Mouse (Mus musculus): ENCODE measurements around the gene Rps23. TPM values are rescaled to one million over a fixed set of nuclear protein-coding genes. Genes with fewer than 3 reads are reported as not detected.
A peak's percentile ranks its signal among the peaks of the same experiment; 100 is the strongest.
"Not testable (repeated sequence)": the region's sequence is repeated elsewhere in the genome, so short reads cannot be mapped to it uniquely, and the experiment has no call there.

Rps23 gene
- polyA plus RNA-seq (2017; shearing (Covaris generic)), result 1,000 to 10,000 TPM in 2 of 3 experiments, 100 to 1,000 TPM in 1; 794 to 1,408 (median 1,278) TPM

DNA sequence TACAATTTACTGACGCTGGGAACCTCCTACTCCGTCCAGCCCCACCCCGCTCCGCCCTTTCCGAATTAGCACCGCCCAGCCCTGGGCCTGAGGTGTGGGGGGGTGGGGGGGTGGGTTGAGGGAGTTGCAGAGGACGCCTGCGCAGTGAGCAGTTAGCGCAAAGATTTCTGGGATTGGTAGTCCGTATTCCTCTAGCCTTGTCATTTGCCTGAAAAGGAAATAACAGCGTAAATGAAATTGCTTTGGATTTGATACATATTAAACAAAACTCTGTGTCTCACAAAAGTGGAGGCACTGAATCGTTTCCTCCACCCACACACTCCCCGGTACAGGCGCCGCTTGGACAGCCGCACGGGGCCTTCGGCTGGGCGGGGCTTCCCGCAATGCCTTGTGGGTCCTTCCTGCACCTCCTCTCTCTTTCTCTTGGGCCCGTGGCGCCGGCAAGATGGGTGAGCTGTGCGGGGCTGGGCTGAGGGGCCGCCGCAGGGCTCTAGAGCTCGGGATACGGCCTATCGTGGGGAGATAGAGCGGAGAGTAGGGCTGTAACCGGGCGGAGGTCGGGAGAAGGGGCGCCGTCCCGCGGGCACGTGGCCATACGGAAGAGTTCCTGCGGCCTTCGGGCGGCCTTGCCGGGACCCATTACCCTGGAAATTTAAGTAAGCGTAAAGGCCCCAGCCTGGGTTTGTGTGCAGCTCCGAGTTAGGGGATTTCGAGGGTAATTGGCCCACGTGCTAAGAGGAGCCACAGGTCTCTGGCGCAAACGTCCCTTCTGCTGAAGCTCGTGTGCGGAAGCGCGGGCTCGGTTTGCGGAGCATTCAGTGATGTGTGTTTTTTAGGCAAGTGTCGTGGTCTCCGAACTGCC, at the start of gene Rps23:
Gene Rps23 (plus strand): TSS at position 208 of the 862 bp plus-strand sequence.
- peak; percentile 89 for ATAC-seq

DNA sequence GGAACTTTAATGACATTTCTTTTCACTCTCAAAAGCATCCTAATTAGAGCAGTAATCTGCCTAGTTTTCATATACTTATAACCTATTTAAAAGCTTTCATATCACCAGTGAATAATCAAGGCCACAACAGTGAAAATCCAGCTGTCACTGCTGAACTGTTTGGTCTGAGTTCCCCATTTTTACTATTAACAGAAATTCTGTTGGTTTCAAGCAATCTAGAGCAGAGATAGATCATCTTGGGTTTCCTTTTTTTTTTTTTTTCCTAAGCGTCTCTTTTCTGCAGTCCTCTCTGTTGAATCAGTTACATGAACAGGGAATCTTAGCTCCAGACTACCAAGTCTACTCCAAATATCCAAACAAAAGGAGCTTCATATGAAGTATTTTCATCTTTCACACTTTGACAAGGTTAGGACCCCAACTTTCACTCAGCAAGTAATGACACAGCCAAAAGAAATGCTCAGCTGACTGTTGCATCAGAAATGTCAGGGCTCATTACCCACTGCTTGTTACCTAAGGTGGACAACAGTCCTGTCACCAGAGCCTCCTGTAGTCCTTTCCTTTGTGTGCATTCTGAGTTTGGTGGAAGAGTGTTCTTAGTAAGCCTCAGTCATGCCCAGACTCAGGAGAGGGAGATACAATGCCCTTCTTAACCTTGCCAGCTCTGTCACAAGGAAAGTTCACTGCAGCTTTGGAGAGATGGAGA, 40.9 kb upstream of the Rps23 start:
- no peak for ATAC-seq

DNA sequence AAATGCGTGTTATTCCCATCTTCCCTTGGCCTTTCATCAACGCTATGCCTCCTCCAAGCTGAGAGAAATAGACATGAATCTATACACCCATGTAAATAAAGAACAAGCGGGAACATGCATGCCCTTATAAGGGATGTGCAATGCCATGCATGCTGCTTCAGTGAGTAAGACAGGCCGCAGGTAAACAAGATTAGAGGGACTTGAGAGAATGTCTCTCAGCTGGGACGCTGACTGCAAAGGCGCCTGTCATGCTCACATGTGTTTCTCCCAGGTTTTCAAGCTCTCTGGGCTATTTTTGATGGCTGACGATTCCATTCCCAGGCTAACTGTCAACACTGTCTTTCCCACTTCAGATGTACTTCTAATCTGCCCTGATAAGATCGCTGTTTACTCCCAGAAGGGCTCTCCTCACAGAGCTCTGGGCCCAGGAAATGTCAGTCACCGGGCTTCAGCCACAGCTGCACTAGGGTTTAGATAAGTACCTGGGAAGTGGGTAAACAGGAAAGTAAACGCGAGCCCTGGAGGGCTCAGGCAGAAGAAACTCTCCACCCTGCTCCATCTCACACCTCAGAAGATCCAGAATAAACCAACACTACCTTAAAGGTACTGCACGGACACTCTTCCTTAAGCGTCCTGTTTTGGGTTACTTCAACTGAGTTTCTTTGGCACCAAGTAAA, 36.8 kb upstream of the Rps23 start:
- ATAC-seq, result peak; percentile 36

DNA sequence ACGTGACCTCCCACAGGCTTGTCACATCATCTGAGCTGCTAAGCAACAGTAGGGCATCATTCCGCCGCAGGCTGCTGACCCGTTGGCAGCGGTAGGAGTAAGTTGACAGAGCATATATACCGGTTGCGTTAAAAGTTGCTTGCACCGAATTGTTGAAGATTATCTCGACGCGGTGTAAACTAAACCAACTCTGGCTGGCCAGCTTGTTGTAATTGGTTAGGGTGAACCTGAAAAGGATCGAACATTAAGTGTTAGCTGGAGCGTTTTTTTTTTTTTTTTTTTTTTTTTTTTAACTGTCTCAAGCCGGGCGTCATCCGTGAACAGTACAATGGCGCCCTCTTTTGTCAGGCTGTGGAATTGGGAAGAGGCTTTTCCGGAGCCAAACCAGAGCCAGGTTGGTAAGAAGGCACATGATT, 36.2 kb upstream of the Rps23 start:
- peak; percentile 78 for ATAC-seq

DNA sequence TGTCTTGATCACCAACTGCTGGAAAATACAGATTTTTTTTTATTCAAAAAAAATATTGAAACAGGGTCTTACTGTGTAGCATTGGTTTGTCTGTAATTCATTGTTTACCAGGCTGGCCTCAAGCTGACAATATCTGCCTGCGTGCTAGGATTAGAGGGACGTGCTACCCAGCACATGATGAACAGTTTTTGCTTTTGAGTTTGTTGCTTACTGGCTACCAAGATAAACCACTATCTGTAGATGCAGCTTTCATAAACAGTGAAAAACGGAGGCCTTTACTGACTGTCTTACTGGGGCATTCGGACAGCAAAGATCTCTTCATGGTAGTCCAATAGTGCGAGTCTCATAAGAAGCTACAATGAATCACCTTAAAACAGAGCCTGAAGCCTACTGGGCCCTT, 32.6 kb upstream of the Rps23 start:
- no peak for ATAC-seq

DNA sequence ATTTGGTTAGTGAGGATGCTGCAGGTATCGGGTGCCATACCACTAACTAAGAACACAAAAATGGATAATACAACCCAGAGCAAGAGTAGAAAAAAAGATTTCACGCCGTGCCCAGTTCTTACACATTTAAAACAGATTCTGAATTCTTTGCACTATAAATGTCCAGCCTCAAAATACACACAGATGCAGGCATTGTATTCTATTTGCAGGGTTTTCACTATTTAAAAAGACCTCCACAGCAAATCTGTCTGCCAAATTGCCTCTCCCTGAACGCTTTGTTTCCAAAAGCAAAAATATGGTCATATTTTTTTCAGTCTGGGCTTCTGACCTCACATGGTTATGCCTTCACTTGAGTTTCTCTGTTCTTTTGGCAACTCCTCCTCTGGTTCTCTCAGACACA, 27.9 kb upstream of the Rps23 start:
- no peak for ATAC-seq

DNA sequence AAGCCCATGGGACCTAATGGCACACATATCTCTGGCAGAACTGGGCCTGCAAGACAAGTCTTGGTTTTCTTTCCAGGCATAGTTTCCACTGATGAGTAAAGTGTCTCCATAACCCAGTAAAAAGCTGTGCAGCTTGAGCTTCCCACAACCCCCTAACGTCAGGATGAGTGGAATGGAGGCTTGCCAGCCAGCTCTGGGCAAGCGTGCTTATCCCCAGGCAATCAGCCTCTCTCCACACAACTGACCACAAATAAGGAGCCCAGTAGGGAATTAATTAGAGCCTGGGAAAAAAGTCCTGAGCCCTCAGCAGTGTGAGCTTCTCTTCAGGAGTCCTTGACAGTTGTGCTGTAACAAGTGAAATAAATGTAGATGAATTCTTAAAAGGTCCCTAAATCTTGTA, 26.7 kb upstream of the Rps23 start:
- no peak for ATAC-seq

DNA sequence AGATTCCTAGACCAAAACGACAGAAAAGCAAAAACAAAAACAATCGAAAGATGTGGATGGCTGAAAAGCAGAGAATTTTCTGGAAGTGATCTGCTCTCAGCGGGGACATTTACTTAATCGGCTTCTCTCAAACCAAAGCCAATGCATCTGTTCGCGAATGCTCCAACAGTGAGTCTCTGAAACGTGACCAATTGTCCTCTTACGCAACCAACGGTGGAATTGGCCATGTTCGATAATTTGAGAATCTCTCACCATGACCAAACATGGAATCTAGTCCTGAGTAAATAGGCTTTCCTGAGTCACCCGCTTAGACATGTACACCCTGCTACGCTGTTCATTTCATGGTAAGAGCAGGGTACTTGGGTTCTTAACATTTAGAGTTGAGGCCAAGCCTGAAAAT, 25.9 kb upstream of the Rps23 start:
- ATAC-seq, result no peak

DNA sequence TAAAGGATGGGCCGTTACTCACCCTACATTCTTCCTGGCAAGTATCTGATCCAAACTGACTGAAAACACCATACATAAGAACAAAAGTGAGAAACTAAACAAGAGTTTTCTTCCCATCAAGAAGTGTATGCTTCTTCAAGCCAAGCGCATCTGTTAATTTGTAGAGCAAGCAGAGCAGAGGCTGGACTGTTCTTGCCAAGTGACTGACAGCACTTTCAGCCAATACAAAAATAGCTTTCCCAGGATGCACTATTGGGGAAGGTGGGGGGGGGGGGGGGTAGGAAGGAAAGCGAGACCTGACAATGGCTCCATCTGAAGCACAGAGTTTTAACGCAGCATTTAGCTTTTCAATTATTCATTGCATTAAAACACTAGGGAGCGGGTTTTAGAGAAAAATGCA, 17.6 kb upstream of the Rps23 start, which contains the start of gene Atp6ap1l:
Gene Atp6ap1l (minus strand): TSS at position 180 of the 400 bp plus-strand sequence.
- ATAC-seq, result no peak

DNA sequence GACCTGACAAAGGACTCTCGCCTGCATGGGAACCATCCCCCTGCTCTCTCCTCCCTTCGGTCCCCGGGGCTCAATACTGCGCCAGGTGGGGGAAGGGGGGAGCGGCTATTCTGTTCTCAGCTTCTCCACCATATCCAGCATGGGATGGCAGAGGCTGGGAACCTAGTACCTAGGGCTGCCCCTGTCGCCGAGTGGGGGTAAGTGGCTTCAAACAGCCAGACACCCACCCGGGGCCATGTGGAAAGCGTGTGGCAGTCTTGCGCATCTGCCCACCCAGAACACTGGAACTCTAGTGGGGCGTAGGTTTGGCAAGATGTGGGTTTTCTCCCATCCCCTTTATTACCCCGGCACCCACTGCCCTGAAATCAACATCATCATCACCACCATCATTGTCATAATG, 15.4 kb upstream of the Rps23 start:
- ATAC-seq, result no peak

DNA sequence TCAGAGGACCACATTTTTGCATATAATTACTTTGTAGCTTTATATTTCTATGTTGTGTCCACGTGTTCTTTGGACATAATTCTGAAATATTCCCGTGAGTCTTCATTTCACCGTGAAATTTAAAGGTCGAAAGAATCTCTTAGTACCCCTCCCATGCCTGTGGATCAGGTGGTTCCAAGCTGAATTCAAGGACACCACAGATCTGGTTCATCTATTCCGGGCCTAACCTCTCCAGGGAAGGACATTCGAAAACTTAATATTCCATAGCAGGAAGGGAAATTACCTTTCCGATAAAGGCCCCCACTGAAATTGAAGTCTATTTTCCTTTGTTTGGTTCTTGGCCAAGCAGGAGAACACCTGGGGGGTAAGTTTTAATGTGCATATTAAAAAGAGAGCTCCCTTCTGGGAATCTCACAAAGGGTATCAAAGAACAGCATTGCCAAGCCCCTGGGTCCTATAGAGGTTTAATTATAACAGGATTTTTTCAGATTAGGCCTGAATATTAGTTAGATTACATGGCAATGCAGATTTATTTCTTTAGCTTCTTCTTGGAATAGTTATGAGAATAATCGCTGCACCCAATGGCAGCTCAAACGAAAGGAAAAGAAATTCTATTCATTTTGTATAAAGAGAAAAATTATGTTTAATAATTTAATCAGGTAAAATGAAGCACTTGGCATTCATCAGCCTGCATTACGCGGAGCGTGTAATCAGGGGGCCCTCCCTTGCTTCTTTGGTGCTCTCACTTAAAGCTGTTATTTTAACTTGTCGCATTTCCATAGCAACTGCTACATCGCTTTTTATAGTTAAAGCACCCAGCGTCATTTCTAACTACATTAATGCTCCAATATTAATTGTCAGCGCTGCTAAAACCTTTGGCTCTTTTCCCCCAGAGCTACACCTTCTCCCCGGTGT, 9.7 kb upstream of the Rps23 start:
- ATAC-seq, result no peak

DNA sequence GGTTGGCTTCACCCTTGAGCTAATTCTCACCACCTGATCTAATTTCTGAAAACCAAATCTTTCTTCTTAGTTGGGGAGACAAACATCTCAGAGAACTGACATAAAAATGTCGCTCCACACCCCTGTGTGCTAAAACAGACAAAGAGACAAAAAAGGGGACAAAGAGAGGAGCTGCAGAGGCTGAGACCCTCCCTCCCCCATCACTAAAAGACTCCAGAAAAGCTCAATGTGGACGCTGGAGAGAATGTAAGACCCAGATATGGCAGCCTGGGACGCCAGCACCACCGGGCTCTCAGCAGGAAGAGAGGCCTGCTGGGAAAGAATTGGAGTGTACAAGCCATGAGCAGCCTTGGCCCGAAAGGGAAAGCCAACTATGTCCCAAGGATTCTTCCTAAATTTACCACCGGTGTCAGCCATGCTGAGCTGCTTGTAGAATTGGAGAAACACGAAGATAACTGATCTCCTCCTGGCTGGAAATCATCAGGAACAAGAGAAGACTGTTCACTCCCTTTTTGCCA, 9.0 kb upstream of the Rps23 start:
- no peak for ATAC-seq

DNA sequence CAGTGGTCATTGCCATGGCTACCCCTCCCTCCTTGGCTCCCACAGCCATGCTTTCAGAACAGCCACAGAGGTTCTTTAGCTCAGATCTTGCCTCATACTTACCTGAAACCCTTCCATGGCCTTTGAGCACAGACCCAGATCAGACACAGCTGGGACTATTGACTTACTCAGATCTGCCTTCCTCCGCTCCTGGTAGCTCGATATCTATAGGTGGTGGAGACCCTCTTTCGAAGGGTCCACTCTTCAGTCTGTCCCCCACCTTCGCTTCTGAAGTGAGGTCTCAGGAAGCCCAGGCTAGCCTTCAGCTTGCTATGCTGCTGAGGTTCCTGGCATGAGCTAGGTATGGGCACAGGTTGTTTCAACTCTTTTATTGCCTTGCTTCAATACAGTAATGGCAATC, 8.0 kb upstream of the Rps23 start:
- ATAC-seq, result no peak

DNA sequence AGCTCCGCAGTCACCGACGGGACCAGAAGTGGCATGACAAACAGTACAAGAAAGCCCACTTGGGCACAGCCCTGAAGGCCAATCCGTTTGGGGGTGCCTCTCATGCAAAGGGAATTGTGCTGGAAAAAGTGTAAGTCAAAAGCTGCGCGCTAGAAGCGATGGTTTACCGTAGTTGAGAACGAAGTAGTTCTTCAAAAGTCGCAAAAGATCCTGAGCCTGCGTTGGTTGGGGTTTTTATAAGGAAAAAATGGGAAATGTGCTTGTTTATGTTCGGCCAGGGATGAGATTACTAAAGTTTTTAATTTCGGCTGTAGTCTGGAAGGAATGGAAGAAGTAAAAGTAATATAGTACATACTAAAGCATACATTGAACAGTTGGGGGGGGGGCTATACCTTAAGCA, 859 bp downstream of the Rps23 start:
- ATAC-seq, result not testable (repeated sequence)

DNA sequence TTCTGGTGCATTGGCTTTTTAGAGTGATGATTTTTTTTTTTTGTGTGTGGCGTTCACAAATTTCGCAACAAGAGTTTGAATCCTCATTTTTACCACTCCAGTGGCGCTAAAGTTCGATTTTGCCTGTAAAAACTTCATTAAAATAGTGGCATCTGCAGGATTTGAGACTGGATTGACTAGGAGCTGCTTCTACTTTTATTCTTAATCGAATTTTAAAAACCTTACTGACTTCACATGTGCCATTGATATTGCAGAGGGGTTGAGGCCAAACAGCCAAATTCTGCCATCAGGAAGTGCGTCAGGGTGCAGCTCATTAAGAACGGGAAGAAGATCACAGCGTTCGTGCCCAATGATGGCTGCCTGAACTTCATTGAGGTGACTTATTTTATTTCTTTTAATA, 1.3 kb downstream of the Rps23 start:
- no peak for ATAC-seq

DNA sequence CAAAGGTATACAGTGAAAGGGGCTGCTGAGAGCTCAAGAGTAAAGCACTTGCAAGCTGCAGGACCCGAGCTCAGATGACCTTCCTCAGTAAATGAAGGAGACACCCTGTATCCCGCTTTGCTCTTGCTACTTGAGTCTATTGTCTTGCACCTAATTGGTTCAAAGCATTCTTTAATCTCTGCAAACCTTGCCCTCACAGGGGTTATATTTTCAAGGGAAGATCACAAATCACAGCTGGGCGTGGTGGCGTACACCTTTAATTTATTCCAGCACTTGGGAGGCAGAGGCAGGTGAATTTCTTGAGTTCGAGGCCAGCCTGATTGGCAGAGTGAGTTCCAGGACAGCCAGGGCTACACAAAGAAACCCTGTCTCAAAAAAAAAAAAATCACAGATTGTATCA, 2.4 kb downstream of the Rps23 start:
- ATAC-seq, result no peak

DNA sequence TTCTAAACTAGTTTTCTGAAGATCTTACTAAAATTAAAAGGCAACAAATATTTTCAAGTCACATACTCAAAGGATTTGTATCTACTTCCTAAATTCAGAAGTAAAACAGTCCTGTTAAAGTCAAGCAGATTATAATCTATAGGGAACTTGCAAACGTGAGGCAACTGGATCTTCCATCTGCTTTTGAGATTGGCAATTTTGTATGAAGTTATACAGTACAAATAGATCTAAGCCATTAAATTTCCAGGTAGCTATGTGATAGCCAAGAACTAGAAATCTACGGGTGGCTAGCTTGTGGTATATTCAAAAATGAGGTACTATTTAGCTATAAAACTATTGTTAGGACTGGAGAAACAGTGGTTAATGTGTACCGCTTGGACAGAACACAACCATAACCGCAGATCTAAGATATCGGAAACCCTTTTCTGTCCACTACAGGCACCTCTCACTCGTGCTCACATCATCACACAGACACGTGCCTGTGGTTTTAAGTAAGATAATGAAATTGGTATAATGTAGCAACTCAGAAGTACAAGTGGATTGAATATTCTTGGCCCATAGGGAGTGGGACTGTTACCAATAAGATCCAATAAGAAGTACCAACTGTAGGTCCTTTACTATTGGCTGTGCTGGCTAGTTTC, 3.5 kb downstream of the Rps23 start:
- no peak for ATAC-seq

DNA sequence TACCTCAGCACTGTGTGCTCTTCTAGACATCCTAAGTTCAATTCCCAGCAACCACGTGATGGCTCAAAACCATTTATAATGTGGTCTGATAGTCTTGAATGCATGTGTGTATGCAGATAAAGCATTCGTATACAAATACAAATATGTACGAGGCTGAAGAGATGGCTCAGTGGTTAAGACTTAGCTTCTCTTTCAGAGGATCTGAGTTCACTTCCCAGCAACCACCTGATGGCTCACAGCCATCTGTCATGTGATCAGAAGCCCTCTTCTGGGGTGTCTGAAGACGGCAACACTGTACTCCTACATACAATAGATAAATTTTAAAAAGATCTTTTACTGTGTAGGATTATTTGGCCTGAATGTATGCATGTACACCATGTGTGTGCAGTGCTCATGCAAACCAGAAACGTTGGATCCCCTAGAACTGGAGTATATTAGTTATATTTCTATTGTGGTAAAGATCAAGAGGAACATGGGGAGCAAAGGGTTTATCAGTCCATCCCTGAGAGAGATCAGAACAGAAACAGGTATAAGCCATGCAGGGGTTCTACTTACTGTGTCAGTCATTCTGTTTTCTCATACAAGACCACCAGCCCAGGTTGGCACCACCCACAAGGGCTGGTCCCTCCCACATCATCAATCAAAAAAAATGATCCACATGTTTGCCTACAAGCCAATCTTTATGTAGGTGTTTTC, 4.3 kb downstream of the Rps23 start:
- no peak for ATAC-seq

DNA sequence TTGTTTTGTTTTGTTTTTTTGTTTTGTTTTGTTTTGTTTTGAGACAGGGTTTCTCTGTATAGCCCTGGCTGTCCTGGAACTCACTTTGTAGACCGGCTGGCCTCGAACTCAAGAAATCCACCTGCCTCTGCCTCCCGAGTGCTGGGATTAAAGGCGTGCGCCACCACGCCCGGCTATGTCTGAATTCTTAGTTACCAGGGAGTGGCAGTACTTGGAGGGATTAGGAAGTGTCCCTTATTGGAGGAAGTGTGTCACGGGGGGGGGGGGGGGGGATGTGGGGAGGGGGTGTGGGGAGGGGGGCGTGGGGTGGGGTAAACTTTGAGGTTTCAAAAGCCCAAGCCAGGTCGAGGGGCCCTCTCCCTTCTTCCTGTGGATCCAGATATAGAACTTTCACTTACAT, 5.5 kb downstream of the Rps23 start:
- ATAC-seq, result not testable (repeated sequence)

DNA sequence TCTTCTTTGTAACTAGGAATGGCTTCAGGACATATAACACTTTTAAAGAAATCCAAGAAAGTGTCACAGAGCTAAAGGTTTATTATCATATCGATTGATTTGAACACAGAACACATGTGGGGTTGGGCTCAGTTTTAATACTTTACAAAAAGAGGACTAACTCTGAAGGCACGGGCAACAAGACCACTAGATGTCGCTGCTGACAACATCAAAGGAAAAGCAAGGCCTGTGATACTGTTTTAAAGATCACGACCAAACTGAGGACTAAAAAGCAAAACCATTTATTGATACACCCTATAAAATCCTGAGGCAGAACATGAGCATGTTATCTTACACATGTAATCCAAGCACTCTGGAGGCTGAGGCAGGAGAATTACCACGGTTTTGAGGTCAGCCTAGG, 7.1 kb downstream of the Rps23 start:
- peak; percentile 88 for ATAC-seq

DNA sequence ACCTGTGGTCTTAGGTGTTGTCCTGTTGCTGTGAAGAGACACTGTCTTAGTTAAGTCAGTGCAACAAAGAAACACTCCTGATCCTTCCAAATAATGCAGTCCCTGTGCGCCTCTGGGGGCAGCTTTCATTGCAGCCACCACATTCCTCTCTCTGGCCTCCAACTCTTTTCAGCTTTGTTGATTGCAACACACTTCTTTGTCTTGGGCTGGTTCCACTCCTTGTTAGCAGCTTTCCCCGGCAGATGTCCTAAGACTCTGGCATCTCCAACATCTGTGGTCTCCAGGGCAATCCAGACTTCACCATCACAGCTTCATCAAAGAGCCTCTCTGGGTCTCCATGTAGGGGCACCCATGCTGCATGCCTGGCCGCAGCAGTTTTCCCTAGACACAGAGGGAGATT, 10.5 kb downstream of the Rps23 start:
- no peak for ATAC-seq

All from inflammation-experienced regulatory T-cells, adult 6 months (primary cell).